ENCODE assay signal across 14 mouse cellular contexts in genomic region chr11:116098711-116099460, GRCm38 (mm10). TPM values are rescaled to one million over a fixed set of nuclear protein-coding genes. Genes with fewer than 3 reads are reported as not detected.
DNase-seq lines count a peak whose midpoint lies in the region; ATAC-seq and TF ChIP-seq lines count a peak whose summit lies in the region.
"Had no signal": no experiment of that assay in that cellular context is flagged by ENCODE, and none has a peak within 500 bp of the region (broad histone marks: within the 10 kb centered on the region; RNA-seq: fewer than 3 reads in every experiment).

No protein-coding gene starts in this region.

- DNase-seq in lung, adult 2 months = no peak
- DNase-seq in kidney, adult 9 months = peak; percentile 88
- DNase-seq in spleen, postnatal 4 days (ENCODE audit: low spot score in 2 of 2) = no peak
- DNase-seq in ovary, adult 18-20 months (ENCODE audit: low spot score) = no peak
- DNase-seq: adrenal gland, postnatal 10 days; cerebellum, adult 9-10 months; forebrain, postnatal 0 days; left cerebral cortex, postnatal 4 days had no signal

- peaks cover 4% of the 10 kb centered on the region for H3K9me3 ChIP-seq in lung, embryonic 16.5 days (ENCODE audit: control insufficient read depth, low read length)
- H3K9me3 ChIP-seq in heart, embryonic 15.5 days (replicated peaks) = no peaks in the 10 kb centered on the region
- H3K9me3 ChIP-seq in stomach, embryonic 15.5 days = no peaks in the 10 kb centered on the region
- H3K9me3 ChIP-seq: hindbrain, embryonic 15.5 days had no signal

- no peaks in the 10 kb centered on the region for H3K36me3 ChIP-seq in lung, embryonic 16.5 days (ENCODE audit: control insufficient read depth, insufficient read depth, low read length)
- H3K36me3 ChIP-seq in heart, embryonic 15.5 days = no peaks in the 10 kb centered on the region
- H3K36me3 ChIP-seq in stomach, embryonic 15.5 days = no peaks in the 10 kb centered on the region
- H3K36me3 ChIP-seq: hindbrain, embryonic 15.5 days; midbrain, embryonic 12.5 days had no signal

- 56% methylated on average over 14 of the region's 14 CpGs for WGBS in lung, embryonic 16.5 days
- WGBS in lung, adult 2 months = 53% methylated on average over 14 of the region's 14 CpGs
- WGBS in heart, embryonic 15.5 days = 59% methylated on average over 14 of the region's 14 CpGs
- 63% methylated on average over 14 of the region's 14 CpGs for WGBS in stomach, embryonic 15.5 days

- peak overlapping the region; percentile 36; the same call in 1 of the 2 replicates for H3K27ac ChIP-seq in lung, embryonic 16.5 days (ENCODE audit: low read length)
- peak overlapping the region; percentile 96 for H3K27ac ChIP-seq in heart, embryonic 15.5 days
- peak overlapping the region; percentile 72 for H3K27ac ChIP-seq in stomach, embryonic 15.5 days
- H3K27ac ChIP-seq: hindbrain, embryonic 15.5 days; midbrain, embryonic 12.5 days had no signal

- H3K4me3 ChIP-seq in lung, embryonic 16.5 days (ENCODE audit: low read length) = no peak overlapping the region
- H3K4me3 ChIP-seq in lung, adult 2 months (replicated peaks; ENCODE audit: extremely low read depth, low read depth, low read length) = no peak overlapping the region
- H3K4me3 ChIP-seq in heart, embryonic 15.5 days = no peak overlapping the region
- H3K4me3 ChIP-seq in stomach, embryonic 15.5 days (replicated peaks) = no peak overlapping the region
- H3K4me3 ChIP-seq: hindbrain, embryonic 15.5 days; midbrain, embryonic 12.5 days had no signal

- H3K27me3 ChIP-seq in lung, embryonic 16.5 days (ENCODE audit: control insufficient read depth, insufficient read depth, low read depth, low read length) = no peaks in the 10 kb centered on the region
- no peaks in the 10 kb centered on the region for H3K27me3 ChIP-seq in heart, embryonic 15.5 days
- no peaks in the 10 kb centered on the region for H3K27me3 ChIP-seq in stomach, embryonic 15.5 days (replicated peaks)
- H3K27me3 ChIP-seq: hindbrain, embryonic 15.5 days had no signal

- H3K4me2 ChIP-seq in lung, embryonic 16.5 days (ENCODE audit: low read depth, low read length) = no peak overlapping the region
- H3K4me2 ChIP-seq in heart, embryonic 15.5 days = no peak overlapping the region
- no peak overlapping the region for H3K4me2 ChIP-seq in stomach, embryonic 15.5 days
- H3K4me2 ChIP-seq: hindbrain, embryonic 15.5 days; midbrain, embryonic 12.5 days had no signal

- peaks cover 41% of the 10 kb centered on the region for H3K4me1 ChIP-seq in lung, embryonic 16.5 days (replicated peaks; ENCODE audit: control insufficient read depth, insufficient read depth, low read length)
- peaks cover 21% of the 10 kb centered on the region for H3K4me1 ChIP-seq in lung, adult 2 months (ENCODE audit: control insufficient read depth, insufficient read depth, low read length)
- H3K4me1 ChIP-seq in heart, embryonic 15.5 days (replicated peaks) = peaks cover 54% of the 10 kb centered on the region
- peaks cover 51% of the 10 kb centered on the region for H3K4me1 ChIP-seq in stomach, embryonic 15.5 days

- no peak for ATAC-seq in lung, embryonic 16.5 days (ENCODE audit: low read depth)
- ATAC-seq in heart, embryonic 15.5 days (replicated peaks; ENCODE audit: insufficient number of reproducible peaks, insufficient read depth, low FRiP score, low read depth) = no peak
- ATAC-seq in stomach, embryonic 15.5 days (ENCODE audit: insufficient read depth, low FRiP score, low read depth) = no peak
- no peak for ATAC-seq in monocyte, adult 5-6 weeks (replicated peaks; ENCODE audit: insufficient number of reproducible peaks, low FRiP score, low TSS enrichment, poor library complexity, severe bottlenecking)
- ATAC-seq: forebrain, postnatal 0 days had no signal

- no peak for TF ChIP-seq POLR2A in lung, adult 2 months (IDR thresholded peaks at IDR 0.05; ENCODE audit: borderline replicate concordance, extremely low read depth, low read depth, low read length)

- H3K9ac ChIP-seq in lung, embryonic 16.5 days (ENCODE audit: low read length) = peak overlapping the region; percentile 35
- H3K9ac ChIP-seq in heart, embryonic 15.5 days = no peak overlapping the region
- no peak overlapping the region for H3K9ac ChIP-seq in stomach, embryonic 15.5 days
- H3K9ac ChIP-seq: forebrain, postnatal 0 days; hindbrain, embryonic 15.5 days; midbrain, embryonic 12.5 days had no signal

- no peak for TF ChIP-seq CTCF in lung, adult 2 months (IDR thresholded peaks at IDR 0.05; ENCODE audit: insufficient read depth, low read length)

RNA-seq across cellular contexts. Expression of gene Wbp2, which starts 12.1 kb away (rescaled TPM):
- polyA plus RNA-seq in lung, embryonic 16.5 days (2015; fragmentation: Nextera tagmentation; extraction: Ambion mirVana) = 95.4 and 98.9 TPM in 2 replicates
- 257 and 267 TPM in 2 replicates for polyA plus RNA-seq in lung, adult 2 months (2012; rRNA removed)
- 121 and 139 TPM in 2 replicates for polyA plus RNA-seq in heart, embryonic 15.5 days (2015; fragmentation: Nextera tagmentation; extraction: Ambion mirVana)
- polyA plus RNA-seq in stomach, embryonic 15.5 days (2015; fragmentation: Nextera tagmentation; extraction: Ambion mirVana) = 70.4 and 77.6 TPM in 2 replicates
- total RNA-seq in monocyte, adult 5-6 weeks (2017) = 59.0 to 73.8 TPM (median 62.7 TPM) in 3 replicates

RNA-seq across cellular contexts. Expression of gene Unc13d, which starts 21.1 kb away (rescaled TPM):
- 7.2 and 8.9 TPM in 2 replicates for polyA plus RNA-seq in lung, embryonic 16.5 days (2015; fragmentation: Nextera tagmentation; extraction: Ambion mirVana)
- 51.6 and 56.4 TPM in 2 replicates for polyA plus RNA-seq in lung, adult 2 months (2012; rRNA removed)
- polyA plus RNA-seq in heart, embryonic 15.5 days (2015; fragmentation: Nextera tagmentation; extraction: Ambion mirVana) = 1.0 and 3.9 TPM in 2 replicates
- polyA plus RNA-seq in stomach, embryonic 15.5 days (2015; fragmentation: Nextera tagmentation; extraction: Ambion mirVana) = 6.5 and 8.0 TPM in 2 replicates
- 27.7 to 53.1 TPM (median 29.1 TPM) in 3 replicates for total RNA-seq in monocyte, adult 5-6 weeks (2017)

RNA-seq across cellular contexts. Expression of gene Trim47, which starts 28.1 kb away (rescaled TPM):
- polyA plus RNA-seq in lung, embryonic 16.5 days (2015; fragmentation: Nextera tagmentation; extraction: Ambion mirVana) = 20.4 and 24.8 TPM in 2 replicates
- 44.6 and 55.5 TPM in 2 replicates for polyA plus RNA-seq in lung, adult 2 months (2012; rRNA removed)
- 79.1 and 91.1 TPM in 2 replicates for polyA plus RNA-seq in heart, embryonic 15.5 days (2015; fragmentation: Nextera tagmentation; extraction: Ambion mirVana)
- polyA plus RNA-seq in stomach, embryonic 15.5 days (2015; fragmentation: Nextera tagmentation; extraction: Ambion mirVana) = 27.6 and 30.9 TPM in 2 replicates
- not detected in 3 replicates for total RNA-seq in monocyte, adult 5-6 weeks (2017)

RNA-seq across cellular contexts. Expression of gene Trim65, which starts 32.0 kb away (rescaled TPM):
- polyA plus RNA-seq in lung, embryonic 16.5 days (2015; fragmentation: Nextera tagmentation; extraction: Ambion mirVana) = 5.1 and 6.4 TPM in 2 replicates
- polyA plus RNA-seq in lung, adult 2 months (2012; rRNA removed) = 17.3 and 21.4 TPM in 2 replicates
- polyA plus RNA-seq in heart, embryonic 15.5 days (2015; fragmentation: Nextera tagmentation; extraction: Ambion mirVana) = 5.0 and 5.5 TPM in 2 replicates
- 5.7 and 6.5 TPM in 2 replicates for polyA plus RNA-seq in stomach, embryonic 15.5 days (2015; fragmentation: Nextera tagmentation; extraction: Ambion mirVana)
- 13.9 to 23.1 TPM (median 20.1 TPM) in 3 replicates for total RNA-seq in monocyte, adult 5-6 weeks (2017)

RNA-seq across cellular contexts. Expression of gene Mrpl38, which starts 39.8 kb away (rescaled TPM):
- polyA plus RNA-seq in lung, embryonic 16.5 days (2015; fragmentation: Nextera tagmentation; extraction: Ambion mirVana) = 79.3 and 80.6 TPM in 2 replicates
- polyA plus RNA-seq in lung, adult 2 months (2012; rRNA removed) = 32.9 and 41.3 TPM in 2 replicates
- polyA plus RNA-seq in heart, embryonic 15.5 days (2015; fragmentation: Nextera tagmentation; extraction: Ambion mirVana) = 90.7 and 94.4 TPM in 2 replicates
- polyA plus RNA-seq in stomach, embryonic 15.5 days (2015; fragmentation: Nextera tagmentation; extraction: Ambion mirVana) = 94.8 and 102 TPM in 2 replicates
- 10.7 to 28.4 TPM (median 15.3 TPM) in 3 replicates for total RNA-seq in monocyte, adult 5-6 weeks (2017)

Comparison
In these comparisons a context has a peak if more than half of its experiments do, and no peak if none do; other contexts are left out.
1. H3K27ac ChIP-seq: peak in every context shown above with its lines; median percentile 96 in heart, embryonic 15.5 days; 72 in stomach, embryonic 15.5 days; 36 in lung, embryonic 16.5 days.